Mouse (Mus musculus) liver, embryonic 18 days (tissue): Measurements from ENCODE around the gene Pabpc6. TPM values are rescaled to one million over a fixed set of nuclear protein-coding genes. Genes with fewer than 3 reads are reported as not detected.

Source experiments
- polyA plus RNA-seq: library from polyadenylated mRNA; depleted of rRNA; stranded (reverse); fragments of >200 nt; gene quantifications from 2 replicates; pipeline ENCODE4 v1.2.3, GENCODE M21; 2012; rRNA removed

Gene Pabpc6
- polyA plus RNA-seq = not detected in 2 replicates

DNA sequence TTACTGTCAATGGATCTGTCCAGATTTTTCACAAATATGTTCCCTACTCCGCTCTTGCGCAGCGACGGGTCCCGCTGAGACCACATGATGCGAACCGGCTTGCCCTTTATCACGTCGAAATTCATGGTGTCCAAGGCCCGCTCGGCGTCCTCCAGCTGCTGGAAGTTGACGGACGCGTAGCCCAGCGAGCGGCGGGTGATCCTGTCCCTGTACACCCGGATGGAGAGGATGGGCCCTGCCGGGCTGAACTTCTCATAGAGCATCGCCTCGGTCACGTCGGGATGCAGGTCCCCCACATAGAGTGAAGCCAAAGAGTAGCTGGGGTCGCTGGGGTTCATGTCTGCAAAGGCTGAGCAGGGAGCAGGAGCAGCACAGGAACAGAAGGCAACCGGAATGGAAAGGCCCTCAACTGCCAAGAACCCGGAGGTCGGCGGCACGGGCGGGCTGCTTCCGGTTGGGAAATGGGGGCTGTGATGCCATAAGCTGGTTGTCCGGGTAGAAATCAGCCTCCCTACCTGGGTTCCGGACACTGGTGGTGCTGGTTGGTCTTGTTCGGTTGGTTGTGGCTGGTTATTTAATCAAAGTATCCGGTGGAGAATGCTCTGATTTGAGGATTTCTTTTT, at the start of gene Pabpc6:
Gene Pabpc6, minus strand, starts transcription at position 435 of the 623 bp plus-strand sequence.

Other genes with a start within 250 kb of the Pabpc6 start
- not detected in 2 replicates for gene Gm17728, start 247.7 kb downstream of the Pabpc6 start, polyA plus RNA-seq